Mouse (Mus musculus): ENCODE results near the gene Olfr1307. TPM values are rescaled to one million over a fixed set of nuclear protein-coding genes. Genes with fewer than 3 reads are reported as not detected.

Gene Olfr1307
- polyA plus RNA-seq (2012; rRNA removed) (not detected in 2 replicates), polyA plus RNA-seq (2014; fragmentation: Nextera tagmentation; extraction: Ambion mirVana) (not detected in 2 replicates)

DNA sequence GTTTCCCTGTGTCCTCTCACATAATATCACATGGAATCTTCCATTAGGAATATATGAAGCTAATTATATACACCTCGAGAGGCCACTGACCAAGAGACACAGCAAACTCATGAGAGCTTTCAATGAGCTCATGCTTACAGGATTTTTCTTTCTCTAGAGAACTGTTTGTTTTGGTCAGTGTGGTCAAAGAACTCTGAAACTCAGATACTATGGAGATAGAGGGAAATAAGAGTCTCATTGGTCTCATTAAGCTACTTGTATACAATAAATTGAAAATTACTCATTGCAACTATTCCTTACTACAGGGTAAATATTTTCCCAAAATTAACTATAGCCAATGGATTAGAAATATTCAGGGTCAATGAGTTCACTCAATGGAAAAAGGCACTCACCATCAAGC, at the start of gene Olfr1307:
TSS of gene Olfr1307 (minus strand) at position 101 of the 400 bp plus-strand sequence.
- H3K4me2 ChIP-seq (ENCODE audit: low read depth), result no peak within 1 kb of the TSS
- ATAC-seq (ENCODE audit: insufficient read depth) (no peak), DNase-seq (ENCODE audit: low read depth in 3 of 3, low spot score in 3 of 3) (no peak)
- no peaks in the 10 kb centered on the region for H3K36me3 ChIP-seq (replicated peaks; ENCODE audit: control insufficient read depth, insufficient read depth, low read depth)
- H3K27me3 ChIP-seq (ENCODE audit: control insufficient read depth, insufficient read depth, low read length), result no peaks in the 10 kb centered on the region
- H3K9me3 ChIP-seq (ENCODE audit: control insufficient read depth, low read length), result no peaks in the 10 kb centered on the region
- WGBS (ENCODE audit: insufficient replicate concordance), result 51% methylated on average over 1 of the region's 1 CpGs
- H3K27ac ChIP-seq, result no peak within 1 kb of the TSS
- no peak for TF ChIP-seq EP300 (IDR thresholded peaks at IDR 0.05; ENCODE audit: low read depth)
- TF ChIP-seq CTCF (IDR thresholded peaks at IDR 0.05; ENCODE audit: low read depth), result no peak
- H3K4me1 ChIP-seq (replicated peaks; ENCODE audit: control insufficient read depth in 2 of 2, insufficient read depth in 2 of 2, low read length in 1 of 2), result no peaks in the 10 kb centered on the region
- no peak within 1 kb of the TSS for H3K4me3 ChIP-seq (ENCODE audit: insufficient read depth in 1 of 2, low read depth in 2 of 2, low read length in 2 of 2)
- no peak within 1 kb of the TSS for H3K9ac ChIP-seq (replicated peaks)

GRCm38 (mm10) chr2:111990181-111990580, 40.9 kb upstream of the Olfr1307 start, which contains the start of gene Olfr1309:
TSS of gene Olfr1309 (minus strand) at chr2:111990281.
- no peak within 1 kb of the TSS for H3K9ac ChIP-seq (replicated peaks)
- TF ChIP-seq EP300 (IDR thresholded peaks at IDR 0.05; ENCODE audit: low read depth) (no peak), CTCF (IDR thresholded peaks at IDR 0.05; ENCODE audit: low read depth) (no peak)
- no peaks in the 10 kb centered on the region for H3K9me3 ChIP-seq (ENCODE audit: control insufficient read depth, low read length)
- 38% methylated on average over 1 of the region's 1 CpGs for WGBS (ENCODE audit: insufficient replicate concordance)
- no peak within 1 kb of the TSS for H3K4me3 ChIP-seq (ENCODE audit: insufficient read depth in 1 of 2, low read depth in 2 of 2, low read length in 2 of 2)
- no peak within 1 kb of the TSS for H3K4me2 ChIP-seq (ENCODE audit: low read depth)
- DNase-seq (ENCODE audit: low read depth in 3 of 3, low spot score in 3 of 3) (no peak), ATAC-seq (ENCODE audit: insufficient read depth) (no peak)
- H3K27me3 ChIP-seq (ENCODE audit: control insufficient read depth, insufficient read depth, low read length), result no peaks in the 10 kb centered on the region
- H3K4me1 ChIP-seq (replicated peaks; ENCODE audit: control insufficient read depth in 2 of 2, insufficient read depth in 2 of 2, low read length in 1 of 2), result no peaks in the 10 kb centered on the region
- no peaks in the 10 kb centered on the region for H3K36me3 ChIP-seq (replicated peaks; ENCODE audit: control insufficient read depth, insufficient read depth, low read depth)
- no peak within 1 kb of the TSS for H3K27ac ChIP-seq

- WGBS (ENCODE audit: insufficient replicate concordance), result 17% methylated on average over 1 of the region's 1 CpGs
- Histone ChIP-seq H3K4me3 (ENCODE audit: insufficient read depth in 1 of 2, low read depth in 2 of 2, low read length in 2 of 2) (no peak within 1 kb of the TSS), H3K27me3 (ENCODE audit: control insufficient read depth, insufficient read depth, low read length) (no peaks in the 10 kb centered on the region), H3K4me1 (replicated peaks; ENCODE audit: control insufficient read depth in 2 of 2, insufficient read depth in 2 of 2, low read length in 1 of 2) (no peaks in the 10 kb centered on the region), H3K4me2 (ENCODE audit: low read depth) (no peak within 1 kb of the TSS), H3K27ac (no peak within 1 kb of the TSS), H3K9me3 (ENCODE audit: control insufficient read depth, low read length) (no peaks in the 10 kb centered on the region), H3K9ac (replicated peaks) (no peak within 1 kb of the TSS), H3K36me3 (replicated peaks; ENCODE audit: control insufficient read depth, insufficient read depth, low read depth) (no peaks in the 10 kb centered on the region)
- DNase-seq (ENCODE audit: low read depth in 3 of 3, low spot score in 3 of 3) (no peak), ATAC-seq (ENCODE audit: insufficient read depth) (no peak)
- TF ChIP-seq CTCF (IDR thresholded peaks at IDR 0.05; ENCODE audit: low read depth), result no peak
- no peak for TF ChIP-seq EP300 (IDR thresholded peaks at IDR 0.05; ENCODE audit: low read depth)
These were observed 15.6 kb upstream of the Olfr1307 start, which contains the start of gene Olfr1308 for GRCm38 (mm10) chr2:111964844-111965243. TSS of gene Olfr1308 (minus strand) at chr2:111964944.

GRCm38 (mm10) chr2:111916171-111916570, 33.1 kb downstream of the Olfr1307 start, which contains the start of gene Olfr1306:
TSS of gene Olfr1306 (minus strand) at chr2:111916271.
- TF ChIP-seq CTCF (IDR thresholded peaks at IDR 0.05; ENCODE audit: low read depth), result no peak
- no peak for TF ChIP-seq EP300 (IDR thresholded peaks at IDR 0.05; ENCODE audit: low read depth)
- Histone ChIP-seq H3K4me2 (ENCODE audit: low read depth) (no peak within 1 kb of the TSS), H3K9me3 (ENCODE audit: control insufficient read depth, low read length) (no peaks in the 10 kb centered on the region), H3K4me1 (replicated peaks; ENCODE audit: control insufficient read depth in 2 of 2, insufficient read depth in 2 of 2, low read length in 1 of 2) (no peaks in the 10 kb centered on the region), H3K9ac (replicated peaks) (no peak within 1 kb of the TSS), H3K36me3 (replicated peaks; ENCODE audit: control insufficient read depth, insufficient read depth, low read depth) (no peaks in the 10 kb centered on the region), H3K4me3 (ENCODE audit: insufficient read depth in 1 of 2, low read depth in 2 of 2, low read length in 2 of 2) (no peak within 1 kb of the TSS), H3K27me3 (ENCODE audit: control insufficient read depth, insufficient read depth, low read length) (no peaks in the 10 kb centered on the region), H3K27ac (no peak within 1 kb of the TSS)
- WGBS (ENCODE audit: insufficient replicate concordance), result 51% methylated on average over 1 of the region's 1 CpGs
- ATAC-seq (ENCODE audit: insufficient read depth), result no peak
- no peak for DNase-seq (ENCODE audit: low read depth in 3 of 3, low spot score in 3 of 3)

Other genes starting within 250 kb of the Olfr1307 start
- not detected in 2 replicates for gene Olfr1301, start 198.4 kb downstream of the Olfr1307 start, polyA plus RNA-seq (2012; rRNA removed)
- not detected in 2 replicates for gene Olfr1301, start 198.4 kb downstream of the Olfr1307 start, polyA plus RNA-seq (2014; fragmentation: Nextera tagmentation; extraction: Ambion mirVana)
- not detected in 2 replicates for gene Olfr1302, start 172.0 kb downstream of the Olfr1307 start, polyA plus RNA-seq (2012; rRNA removed)
- gene Olfr1302, start 172.0 kb downstream of the Olfr1307 start, polyA plus RNA-seq (2014; fragmentation: Nextera tagmentation; extraction: Ambion mirVana), result not detected in 2 replicates
- gene Olfr1303, start 129.1 kb downstream of the Olfr1307 start, polyA plus RNA-seq (2012; rRNA removed), result not detected in 2 replicates
- gene Olfr1303, start 129.1 kb downstream of the Olfr1307 start, polyA plus RNA-seq (2014; fragmentation: Nextera tagmentation; extraction: Ambion mirVana), result not detected in 2 replicates
- not detected in 2 replicates for gene Olfr1305, start 72.3 kb downstream of the Olfr1307 start, polyA plus RNA-seq (2012; rRNA removed)
- gene Olfr1305, start 72.3 kb downstream of the Olfr1307 start, polyA plus RNA-seq (2014; fragmentation: Nextera tagmentation; extraction: Ambion mirVana), result not detected in 2 replicates
- not detected in 2 replicates for gene Olfr1306, start 33.2 kb downstream of the Olfr1307 start, polyA plus RNA-seq (2012; rRNA removed)
- gene Olfr1306, start 33.2 kb downstream of the Olfr1307 start, polyA plus RNA-seq (2014; fragmentation: Nextera tagmentation; extraction: Ambion mirVana), result not detected in 2 replicates
- not detected in 2 replicates for gene Olfr1308, start 15.5 kb upstream of the Olfr1307 start, polyA plus RNA-seq (2012; rRNA removed)
- not detected in 2 replicates for gene Olfr1308, start 15.5 kb upstream of the Olfr1307 start, polyA plus RNA-seq (2014; fragmentation: Nextera tagmentation; extraction: Ambion mirVana)
- gene Olfr1309, start 40.8 kb upstream of the Olfr1307 start, polyA plus RNA-seq (2012; rRNA removed), result not detected in 2 replicates
- not detected in 2 replicates for gene Olfr1309, start 40.8 kb upstream of the Olfr1307 start, polyA plus RNA-seq (2014; fragmentation: Nextera tagmentation; extraction: Ambion mirVana)
- not detected in 2 replicates for gene Olfr1310, start 63.3 kb upstream of the Olfr1307 start, polyA plus RNA-seq (2012; rRNA removed)
- not detected in 2 replicates for gene Olfr1310, start 63.3 kb upstream of the Olfr1307 start, polyA plus RNA-seq (2014; fragmentation: Nextera tagmentation; extraction: Ambion mirVana)
- gene Olfr1311, start 75.0 kb upstream of the Olfr1307 start, polyA plus RNA-seq (2012; rRNA removed), result not detected in 2 replicates
- not detected in 2 replicates for gene Olfr1311, start 75.0 kb upstream of the Olfr1307 start, polyA plus RNA-seq (2014; fragmentation: Nextera tagmentation; extraction: Ambion mirVana)
- gene Olfr1312, start 100.8 kb upstream of the Olfr1307 start, polyA plus RNA-seq (2012; rRNA removed), result not detected in 2 replicates
- not detected in 2 replicates for gene Olfr1312, start 100.8 kb upstream of the Olfr1307 start, polyA plus RNA-seq (2014; fragmentation: Nextera tagmentation; extraction: Ambion mirVana)
- not detected in 2 replicates for gene Olfr1313, start 128.4 kb upstream of the Olfr1307 start, polyA plus RNA-seq (2012; rRNA removed)
- not detected in 2 replicates for gene Olfr1313, start 128.4 kb upstream of the Olfr1307 start, polyA plus RNA-seq (2014; fragmentation: Nextera tagmentation; extraction: Ambion mirVana)
- not detected in 2 replicates for gene Olfr1314, start 147.3 kb upstream of the Olfr1307 start, polyA plus RNA-seq (2012; rRNA removed)
- gene Olfr1314, start 147.3 kb upstream of the Olfr1307 start, polyA plus RNA-seq (2014; fragmentation: Nextera tagmentation; extraction: Ambion mirVana), result not detected in 2 replicates
- gene Olfr1315-ps1, start 166.0 kb upstream of the Olfr1307 start, polyA plus RNA-seq (2012; rRNA removed), result not detected in 2 replicates
- not detected in 2 replicates for gene Olfr1315-ps1, start 166.0 kb upstream of the Olfr1307 start, polyA plus RNA-seq (2014; fragmentation: Nextera tagmentation; extraction: Ambion mirVana)
- gene Olfr1316, start 185.5 kb upstream of the Olfr1307 start, polyA plus RNA-seq (2012; rRNA removed), result not detected in 2 replicates
- gene Olfr1316, start 185.5 kb upstream of the Olfr1307 start, polyA plus RNA-seq (2014; fragmentation: Nextera tagmentation; extraction: Ambion mirVana), result not detected in 2 replicates
- gene Olfr1317, start 190.9 kb upstream of the Olfr1307 start, polyA plus RNA-seq (2012; rRNA removed), result not detected in 2 replicates
- not detected in 2 replicates for gene Olfr1317, start 190.9 kb upstream of the Olfr1307 start, polyA plus RNA-seq (2014; fragmentation: Nextera tagmentation; extraction: Ambion mirVana)
- not detected in 2 replicates for gene Olfr1318, start 204.8 kb upstream of the Olfr1307 start, polyA plus RNA-seq (2012; rRNA removed)
- gene Olfr1318, start 204.8 kb upstream of the Olfr1307 start, polyA plus RNA-seq (2014; fragmentation: Nextera tagmentation; extraction: Ambion mirVana), result not detected in 2 replicates

Measured in liver, embryonic 14.5 days (tissue).